Mouse (Mus musculus): Measurements from ENCODE around the gene Zfp691.

- TF ChIP-seq POLR2A (IDR thresholded peaks at IDR 0.05; ENCODE audit: borderline replicate concordance, control insufficient read depth, low read depth, low read length) = no peak
- TF ChIP-seq CTCF (IDR thresholded peaks at IDR 0.05; ENCODE audit: control insufficient read depth, insufficient read depth, low read length) = no peak
Observed at GRCm38 (mm10) chr4:119218169-119218568, 44.2 kb upstream of the Zfp691 start, which contains the start of gene Tmem269.
